Mouse (Mus musculus) neural tube, embryonic 10.5 days (tissue): ENCODE measurements at regions not wholly inside any gene's neighbourhood (a gene's known extent, or its start where the extent isn't known, plus 50 kb on each side); places are given as distances from the start of the nearest gene placed in this dataset.

Experiments used
- DNase-seq: peaks from one replicate; pipeline ENCODE4 v3.0.0-alpha.2; 2017; ENCODE audit warnings: low spot score; ENCODE audit errors: extremely low spot score

DNA sequence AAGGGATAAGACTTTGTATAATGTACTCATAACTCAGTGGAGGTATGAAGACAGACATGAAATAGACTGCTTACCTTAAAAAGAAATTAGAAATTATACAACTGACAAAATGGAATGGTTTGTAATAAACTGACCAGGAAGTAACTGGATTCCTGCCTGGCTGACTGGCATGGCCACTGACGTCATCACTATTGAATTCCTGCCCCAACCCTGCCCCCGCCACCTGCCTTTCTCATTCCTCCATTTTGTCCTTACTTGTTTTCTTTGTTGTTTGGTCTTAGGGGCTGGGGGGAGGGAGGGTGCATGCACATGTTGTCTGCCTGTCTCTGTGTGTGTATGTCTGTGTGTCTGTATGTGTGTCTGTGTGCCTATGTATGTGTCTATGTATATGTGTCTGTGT is 283.2 kb upstream of the Tbx3 start:
- no peak for DNase-seq

DNA sequence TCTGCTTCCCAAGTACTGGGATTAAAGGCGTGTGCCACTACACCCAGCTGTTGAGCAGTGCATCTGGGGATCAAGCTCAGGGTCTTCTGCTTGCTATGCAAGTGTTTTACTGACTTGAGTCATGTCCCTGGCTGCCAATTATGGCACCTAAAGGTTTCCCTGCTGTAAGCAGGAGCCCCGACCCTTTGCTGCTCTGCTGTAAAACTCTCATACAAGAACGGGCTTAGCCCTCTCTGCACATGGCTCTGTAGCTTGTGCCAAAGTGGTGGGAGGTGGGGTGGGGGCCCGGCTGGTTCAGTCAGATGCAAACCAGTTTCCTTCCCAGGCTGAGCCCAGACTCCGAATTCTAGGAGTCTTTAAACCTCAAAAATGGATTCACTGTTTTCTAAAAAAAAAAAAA is 281.6 kb upstream of the Tbx3 start:
- no peak for DNase-seq

DNA sequence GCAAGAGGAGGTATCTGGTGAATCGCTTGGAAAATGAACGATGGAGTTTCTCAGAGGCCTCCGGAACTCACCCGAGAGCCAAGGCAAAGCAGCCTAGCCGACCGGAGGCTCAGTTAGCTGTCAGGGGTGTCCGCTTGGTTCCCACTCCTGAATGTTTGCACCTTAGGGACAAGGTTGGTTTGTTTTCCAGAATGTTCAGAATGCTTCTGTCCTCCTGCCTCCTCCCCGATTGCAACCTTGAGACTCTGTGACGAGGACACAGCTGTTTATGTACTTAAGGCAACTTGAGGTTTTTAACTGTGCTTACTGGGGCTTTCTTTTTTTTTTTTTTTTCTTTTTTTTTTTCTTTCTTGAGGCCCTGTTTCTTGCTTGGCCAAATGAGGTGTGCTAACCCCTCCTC is 281.1 kb upstream of the Tbx3 start:
- DNase-seq: no peak

GRCm38 (mm10) chr5:119389857-119390256 is 280.6 kb upstream of the Tbx3 start:
- DNase-seq: no peak

GRCm38 (mm10) chr5:119398475-119398874 is 272.0 kb upstream of the Tbx3 start:
- no peak for DNase-seq

DNA sequence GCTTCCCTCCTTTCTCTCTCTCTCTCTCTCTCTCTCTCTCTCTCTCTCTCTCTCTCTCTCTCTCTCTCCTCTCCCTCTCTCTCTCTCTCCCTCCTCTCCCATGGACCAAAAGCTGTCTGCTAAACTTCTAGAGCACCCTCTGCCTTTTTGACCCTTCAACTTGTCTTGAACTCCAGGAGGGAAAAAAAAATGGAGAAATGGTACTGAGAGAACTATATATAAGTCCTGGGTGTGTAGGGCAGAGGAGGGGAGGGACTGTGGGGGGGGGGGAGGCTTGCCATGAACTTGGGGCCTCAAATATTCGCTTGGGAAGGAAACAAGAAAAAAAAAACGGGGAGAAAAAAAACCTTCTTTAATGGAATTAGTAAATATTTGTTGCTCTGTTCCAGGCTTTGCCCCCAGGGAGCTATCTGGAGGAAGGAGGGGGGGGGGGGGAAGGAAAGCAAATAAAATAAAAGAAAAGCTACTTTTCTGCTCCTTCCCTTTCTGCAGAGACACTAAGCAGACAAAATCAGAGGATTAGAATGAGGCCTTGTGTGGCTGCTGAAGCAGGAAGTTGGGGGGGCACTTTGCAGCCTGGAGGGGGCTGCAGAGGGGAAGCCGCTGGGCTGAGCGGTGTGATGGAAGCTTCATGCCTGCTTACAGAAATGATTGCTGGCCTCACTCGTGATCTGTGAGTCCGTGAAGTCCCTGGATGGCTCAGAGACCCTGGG is 270.1 kb upstream of the Tbx3 start:
- DNase-seq: no peak

GRCm38 (mm10) chr5:119401915-119402314 is 268.6 kb upstream of the Tbx3 start:
- DNase-seq: no peak

DNA sequence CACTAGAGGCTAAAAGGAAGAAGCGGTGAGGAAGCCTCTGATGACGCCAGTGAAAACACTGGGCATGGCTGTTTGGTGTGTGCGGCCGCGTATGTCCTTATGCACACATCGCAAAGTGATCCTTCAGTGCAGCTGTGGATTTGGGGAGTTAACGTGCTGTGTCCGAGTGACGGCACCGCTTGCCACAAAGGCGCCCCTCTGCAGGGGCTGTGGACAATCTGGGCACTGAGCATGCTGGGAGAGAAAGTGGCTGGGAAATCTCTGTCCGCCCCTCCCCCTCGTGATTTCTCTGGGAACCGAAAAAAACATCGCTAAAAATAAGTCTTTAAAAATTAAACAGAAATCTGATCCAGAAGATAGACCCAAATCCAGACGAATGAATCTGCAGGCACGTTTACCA is 267.8 kb upstream of the Tbx3 start:
- no peak for DNase-seq

GRCm38 (mm10) chr5:119410966-119411365 is 259.5 kb upstream of the Tbx3 start:
- DNase-seq: no peak

- DNase-seq: no peak
Observed at GRCm38 (mm10) chr5:119415835-119416234, 254.6 kb upstream of the Tbx3 start.

DNA sequence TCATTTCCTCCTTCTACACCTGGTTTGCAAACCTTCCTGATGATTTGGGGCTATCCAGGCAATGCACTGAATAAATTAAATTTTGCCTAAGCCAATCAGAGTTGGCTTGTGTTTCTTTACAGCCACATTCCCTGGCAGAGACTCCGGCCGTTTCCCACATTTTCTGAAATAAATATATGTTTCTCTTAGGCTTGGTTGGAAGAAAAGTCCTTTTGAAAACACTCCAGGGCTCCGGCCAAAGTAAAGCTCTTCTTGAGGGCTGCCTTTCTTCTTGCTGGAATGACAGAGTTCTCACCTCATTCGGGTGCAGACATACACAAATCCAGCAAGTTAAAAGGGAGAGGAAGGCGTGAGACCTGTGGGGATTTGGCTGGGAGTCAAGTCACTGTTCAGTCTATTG is 252.0 kb upstream of the Tbx3 start:
- no peak for DNase-seq

GRCm38 (mm10) chr5:119427511-119428019 is 242.9 kb upstream of the Tbx3 start:
- no peak for DNase-seq

- DNase-seq: no peak
Observed at GRCm38 (mm10) chr5:119431271-119431756, 239.2 kb upstream of the Tbx3 start.

GRCm38 (mm10) chr5:119434572-119434971 is 235.9 kb upstream of the Tbx3 start:
- DNase-seq: no peak

DNA sequence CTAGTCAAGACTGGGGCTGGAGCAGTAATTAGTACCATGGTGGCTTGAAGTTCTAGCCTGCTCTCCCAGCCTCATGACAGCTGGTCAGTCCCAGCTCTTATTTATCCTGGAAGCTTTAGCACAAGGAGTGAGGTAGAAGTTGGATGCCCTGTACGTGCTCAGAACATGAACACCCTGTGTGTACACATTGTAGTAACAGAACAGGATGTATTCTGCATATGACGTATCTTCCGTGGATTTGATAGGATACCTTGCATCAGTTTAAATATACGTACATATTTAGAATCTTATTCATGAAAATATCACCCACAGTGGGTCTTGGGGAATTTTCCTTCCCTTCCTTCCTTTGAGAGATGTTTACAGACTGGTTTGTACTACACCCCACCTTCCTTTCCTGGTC is 222.0 kb upstream of the Tbx3 start:
- no peak for DNase-seq

DNA sequence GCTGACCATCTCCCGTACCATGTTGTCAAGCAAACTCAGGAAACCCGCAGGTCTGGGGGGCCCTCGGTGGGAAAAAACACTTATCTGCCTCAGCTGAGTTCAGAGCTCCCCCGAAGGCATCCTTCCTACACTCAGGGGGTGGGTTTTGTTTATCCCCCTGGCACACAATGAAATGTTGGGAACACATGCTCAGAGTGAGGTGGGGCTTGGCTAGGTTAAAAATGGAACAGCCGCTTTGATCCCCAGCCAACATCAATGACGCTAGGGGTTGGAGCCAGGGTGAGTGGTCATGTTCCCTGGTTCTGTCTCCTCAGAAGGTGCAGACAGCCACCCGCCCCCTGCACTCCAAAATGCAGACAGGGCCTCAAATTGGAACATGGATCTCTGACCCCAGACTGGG is 221.3 kb upstream of the Tbx3 start:
- no peak for DNase-seq

- no peak for DNase-seq
Observed at GRCm38 (mm10) chr5:119459751-119460150, 210.7 kb upstream of the Tbx3 start.

- DNase-seq: peak; percentile 29
Observed at GRCm38 (mm10) chr5:119462659-119463530, 207.6 kb upstream of the Tbx3 start.

DNA sequence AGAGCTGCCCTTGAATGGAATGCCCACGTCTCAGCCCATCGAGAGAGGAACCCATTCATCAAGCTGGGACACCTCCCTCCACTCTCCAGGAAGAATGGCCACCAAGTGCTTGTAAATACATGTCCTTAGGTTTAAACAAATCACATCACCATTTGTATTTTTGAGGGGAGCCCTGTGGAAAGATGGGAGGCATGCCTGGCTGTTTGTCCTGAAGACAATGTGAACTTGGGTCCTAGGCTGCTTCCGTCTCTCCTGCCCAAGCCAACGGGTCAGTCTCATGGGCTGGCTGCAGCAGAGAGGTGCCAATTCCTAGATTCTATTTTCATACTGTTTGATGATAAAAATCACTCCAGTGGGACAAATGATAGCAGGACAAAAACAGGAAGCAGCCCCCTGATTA is 205.9 kb upstream of the Tbx3 start:
- DNase-seq: no peak

- no peak for DNase-seq
Observed at GRCm38 (mm10) chr5:119467346-119468085, 203.0 kb upstream of the Tbx3 start.

DNA sequence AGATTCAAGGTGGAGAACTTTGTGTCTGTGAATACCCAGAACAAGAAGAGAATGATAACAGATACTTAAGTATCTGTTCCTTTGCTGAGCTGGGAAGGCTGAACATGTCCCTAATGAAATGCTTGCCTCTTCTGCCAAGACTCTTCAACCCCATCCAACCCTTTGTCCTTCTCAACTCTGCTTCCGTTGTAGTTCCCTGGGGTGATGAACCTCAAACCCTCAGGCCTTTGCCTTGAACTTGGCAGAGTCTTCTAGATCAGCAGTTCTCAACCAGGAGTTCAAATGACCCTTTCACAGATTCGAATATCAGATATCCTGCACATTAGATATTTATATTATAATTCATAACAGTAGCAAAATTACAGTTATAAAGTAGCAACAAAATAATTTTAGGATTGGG is 192.5 kb upstream of the Tbx3 start:
- DNase-seq: no peak

DNA sequence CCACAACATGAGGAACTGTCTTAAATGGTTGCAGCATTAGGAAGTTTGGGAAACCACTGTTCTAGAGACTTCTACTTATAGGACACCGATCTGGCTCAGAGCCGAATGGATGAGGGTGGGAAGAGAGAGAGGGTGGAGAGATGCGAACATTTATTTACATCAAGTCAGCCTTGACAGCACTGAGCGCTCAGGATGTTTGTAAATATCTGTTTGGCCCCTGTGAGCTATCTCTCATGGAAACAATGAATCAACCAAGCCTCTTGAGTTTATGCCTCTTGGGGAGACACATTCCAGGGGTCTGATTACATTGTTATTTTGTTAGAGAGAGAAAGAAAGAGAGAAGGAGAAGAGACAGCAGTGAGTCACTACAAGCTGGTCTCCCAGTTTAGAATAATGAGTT is 192.1 kb upstream of the Tbx3 start:
- no peak for DNase-seq
